Mouse (Mus musculus) G1E (cell line): ENCODE measurements around the gene Yars2.

Source experiments
- CTCF ChIP-seq: IDR thresholded peaks from 2 replicates; pipeline ENCODE4 v1.5.1; 2012; ENCODE audit warnings: low read depth, low read length, inconsistent platforms, mixed read lengths
- GATA1 ChIP-seq: IDR thresholded peaks from 2 replicates; pipeline ENCODE4 v1.6.1; 2012; ENCODE audit warnings: borderline replicate concordance, low read length, inconsistent platforms, mixed read lengths
- GATA2 ChIP-seq: IDR thresholded peaks from 2 replicates; pipeline ENCODE4 v1.6.1; 2012; ENCODE audit warnings: low read depth, low read length, inconsistent platforms, borderline replicate concordance
- POLR2AphosphoS5 ChIP-seq: IDR thresholded peaks from 2 replicates; pipeline ENCODE4 v1.6.1; 2012; ENCODE audit warnings: low read depth, low read length, inconsistent platforms; ENCODE audit not compliant: insufficient replicate concordance

DNA sequence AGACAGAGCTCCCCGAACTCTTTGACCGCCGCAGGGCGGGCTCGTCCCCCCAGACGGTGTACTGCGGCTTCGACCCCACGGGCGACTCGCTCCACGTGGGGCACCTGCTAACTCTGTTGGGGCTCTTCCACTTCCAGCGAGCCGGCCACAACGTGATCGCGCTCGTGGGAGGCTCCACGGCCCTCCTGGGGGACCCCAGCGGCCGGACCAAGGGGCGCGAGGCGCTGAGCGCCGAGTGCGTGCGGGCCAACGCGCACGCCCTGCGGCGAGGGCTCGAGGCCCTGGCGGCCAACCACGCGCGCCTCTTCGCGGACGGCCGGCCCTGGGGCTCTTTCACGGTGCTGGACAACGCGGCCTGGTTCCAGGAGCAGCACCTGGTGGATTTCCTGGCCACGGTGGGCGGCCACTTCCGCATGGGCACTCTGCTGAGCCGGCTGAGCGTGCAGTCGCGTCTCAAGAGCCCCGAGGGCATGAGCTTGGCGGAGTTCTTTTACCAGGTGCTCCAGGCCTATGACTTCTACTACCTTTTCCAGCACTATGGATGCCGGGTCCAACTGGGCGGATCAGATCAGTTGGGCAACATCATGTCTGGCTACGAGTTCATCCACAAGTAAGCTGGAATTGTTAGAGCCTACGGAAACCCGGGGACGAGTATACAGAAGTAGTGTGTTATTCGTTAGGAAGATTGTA lies 518 bp downstream of the Yars2 start:
- TF ChIP-seq CTCF, result no peak
- TF ChIP-seq GATA1, result no peak
- no peak for TF ChIP-seq POLR2AphosphoS5
- no peak for TF ChIP-seq GATA2
